Mouse (Mus musculus): ENCODE measurements around the gene Ccr10.
"Not testable (repeated sequence)": the region's sequence is repeated elsewhere in the genome, so short reads cannot be mapped to it uniquely, and the experiment has no call there.

Ccr10 gene

GRCm38 (mm10) chr11:101162772-101163171 is 12.5 kb downstream of the Ccr10 start:
- in situ Hi-C loops (cut with MboI; ENCODE audit: unreplicated experiment in 2 of 2) = no loop called here

- in situ Hi-C loops (cut with MboI; ENCODE audit: unreplicated experiment in 2 of 2) = no loop called here
These were observed 12.9 kb downstream of the Ccr10 start for GRCm38 (mm10) chr11:101162301-101162700.

DNA sequence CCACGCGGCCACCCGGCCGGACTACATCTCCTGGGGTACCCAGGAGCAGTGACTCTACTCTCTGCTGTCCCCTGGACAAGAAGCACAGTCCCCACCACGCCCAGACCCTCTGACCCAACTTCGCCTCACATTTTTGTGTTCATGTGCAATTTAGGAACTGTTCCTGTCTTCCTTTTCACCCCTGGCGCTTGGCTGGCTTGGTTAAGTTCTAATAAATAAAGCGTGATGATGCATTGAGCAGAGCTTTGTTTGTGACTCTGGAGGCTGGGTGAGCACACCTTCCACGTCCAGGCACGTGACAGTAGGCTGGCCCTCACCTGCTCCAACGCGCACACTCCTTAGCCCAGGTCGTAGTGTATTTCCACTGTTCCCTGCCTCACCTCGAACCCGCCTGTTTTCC is 13.7 kb downstream of the Ccr10 start:
- in situ Hi-C loops (cut with MboI; ENCODE audit: unreplicated experiment in 2 of 2) = no loop called here

DNA sequence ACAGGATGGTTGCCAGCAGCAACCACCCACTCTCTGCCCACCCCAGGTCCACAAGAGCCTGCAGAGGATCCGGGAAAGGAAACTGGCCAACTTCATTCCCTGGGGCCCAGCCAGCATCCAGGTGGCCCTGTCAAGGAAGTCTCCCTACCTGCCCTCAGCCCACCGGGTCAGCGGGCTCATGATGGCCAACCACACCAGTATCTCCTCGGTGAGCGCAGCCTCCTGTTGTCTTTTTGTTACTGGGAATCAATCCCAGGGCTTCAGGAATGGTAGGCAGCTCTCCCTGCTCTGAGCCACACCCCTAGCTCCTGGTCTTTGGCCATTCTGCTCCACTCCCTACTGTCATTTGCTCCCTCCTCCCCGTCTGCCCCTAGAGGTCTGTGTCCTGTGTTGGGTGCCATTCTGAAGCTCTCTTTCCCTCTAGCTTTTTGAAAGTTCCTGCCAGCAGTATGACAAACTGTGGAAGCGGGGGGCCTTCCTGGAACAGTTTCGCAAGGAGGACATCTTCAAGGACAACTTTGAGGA is 14.2 kb downstream of the Ccr10 start:
- in situ Hi-C loops (cut with MboI; ENCODE audit: unreplicated experiment in 2 of 2) = not testable (repeated sequence)

DNA sequence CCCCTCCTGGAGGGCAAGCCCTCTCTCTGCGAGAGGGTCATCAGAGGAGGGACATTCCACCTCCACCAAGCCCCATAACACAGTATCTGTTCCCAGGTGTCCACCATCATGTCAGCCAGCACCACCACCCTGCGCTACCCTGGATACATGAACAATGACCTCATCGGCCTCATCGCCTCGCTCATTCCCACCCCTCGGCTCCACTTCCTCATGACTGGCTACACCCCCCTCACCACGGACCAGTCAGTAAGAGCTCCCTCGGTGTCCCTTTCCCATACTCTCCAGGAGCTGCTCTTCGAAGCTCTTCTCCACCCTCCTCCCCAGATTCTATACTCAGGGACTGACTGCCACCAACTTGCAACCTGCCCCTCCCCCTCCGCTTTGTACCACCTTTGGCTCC is 15.1 kb downstream of the Ccr10 start:
- in situ Hi-C loops (cut with MboI; ENCODE audit: unreplicated experiment in 2 of 2) = not testable (repeated sequence)

- in situ Hi-C loops (cut with MboI; ENCODE audit: unreplicated experiment in 2 of 2) = no loop called here
These were observed 19.4 kb downstream of the Ccr10 start, which contains the start of gene Tubg2 for GRCm38 (mm10) chr11:101155728-101156371. Tubg2 (plus strand) TSS chr11:101155907.

DNA sequence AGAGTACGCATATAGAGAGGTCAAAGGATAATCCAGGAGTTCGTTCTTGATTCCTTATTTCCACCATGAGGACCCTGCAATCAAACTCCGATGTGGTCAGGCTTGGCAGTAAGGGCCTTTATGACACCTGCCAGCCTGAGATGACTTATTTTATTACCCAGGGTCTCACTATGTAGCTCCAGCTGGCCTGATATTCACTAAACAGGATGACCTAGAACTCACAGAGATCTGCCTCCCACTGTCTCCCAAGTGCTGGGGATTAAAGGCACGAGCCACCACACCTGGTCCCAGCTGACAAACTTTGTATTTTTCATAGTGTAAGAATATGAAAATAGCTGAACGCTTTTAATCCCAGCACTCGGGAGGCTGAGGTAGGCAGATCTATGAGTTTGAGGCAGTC is 20.1 kb downstream of the Ccr10 start:
- in situ Hi-C loops (cut with MboI; ENCODE audit: unreplicated experiment in 2 of 2) = no loop called here

DNA sequence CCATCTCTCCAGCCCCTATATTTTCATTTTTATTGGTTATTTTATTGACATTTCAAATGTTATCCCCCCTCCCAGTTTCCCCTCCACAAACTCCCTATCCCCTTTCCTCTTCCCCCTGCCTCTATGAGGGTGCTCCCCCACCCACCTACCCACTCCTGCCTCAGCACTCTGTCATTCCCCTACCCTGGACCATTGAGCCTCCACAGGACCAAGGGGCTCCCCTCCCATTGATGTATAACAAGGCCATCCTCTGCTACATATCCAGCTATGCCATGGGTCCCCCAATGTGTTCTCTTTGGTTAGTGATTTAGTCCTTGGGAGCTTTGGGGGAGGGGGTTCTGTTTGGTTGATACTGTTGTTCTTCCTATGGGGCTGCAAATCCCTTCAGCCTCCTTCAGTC is 20.6 kb downstream of the Ccr10 start:
- in situ Hi-C loops (cut with MboI; ENCODE audit: unreplicated experiment in 2 of 2) = no loop called here

GRCm38 (mm10) chr11:101152825-101153224 is 22.4 kb downstream of the Ccr10 start:
- in situ Hi-C loops (cut with MboI; ENCODE audit: unreplicated experiment in 2 of 2) = no loop called here

DNA sequence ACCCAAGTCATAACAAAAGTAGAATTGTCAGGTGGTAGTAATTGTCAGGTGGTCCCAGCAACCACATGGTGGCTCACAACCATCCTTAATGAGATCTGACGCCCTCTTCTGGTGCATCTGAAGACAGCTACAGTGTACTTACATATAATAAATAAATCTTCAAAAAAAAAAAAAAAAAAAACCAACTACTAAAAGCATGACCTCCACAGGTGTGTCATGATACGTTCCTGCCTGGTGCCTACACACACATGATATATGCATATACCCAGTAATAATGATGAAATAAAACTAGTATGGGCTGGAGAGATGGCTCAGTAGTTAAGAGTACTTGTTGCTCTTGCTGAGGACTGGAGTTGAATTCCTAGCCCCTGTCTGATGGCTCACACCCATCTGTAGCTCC is 24.2 kb downstream of the Ccr10 start:
- in situ Hi-C loops (cut with MboI; ENCODE audit: unreplicated experiment in 2 of 2) = no loop called here

- in situ Hi-C loops (cut with MboI; ENCODE audit: unreplicated experiment in 2 of 2) = no loop called here
These were observed 25.8 kb downstream of the Ccr10 start for GRCm38 (mm10) chr11:101149178-101150105.

DNA sequence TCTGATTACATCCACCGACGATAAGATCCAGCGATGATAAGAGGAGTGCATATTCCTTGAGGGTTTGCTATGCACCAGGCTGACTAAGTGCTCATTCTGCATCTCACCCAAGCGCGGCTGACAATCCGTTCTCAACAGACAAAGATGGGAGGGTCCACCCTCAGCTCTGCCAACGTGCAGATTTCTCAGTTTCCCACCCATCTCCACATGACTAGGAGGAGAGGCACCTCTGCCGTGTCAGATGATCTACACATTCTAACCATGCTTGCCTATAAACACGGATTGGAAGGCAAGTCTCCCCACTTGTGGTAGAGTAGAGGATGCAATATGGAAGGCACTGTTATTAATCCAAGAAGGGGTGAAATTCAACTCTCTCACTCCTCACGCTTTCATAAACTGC is 26.5 kb downstream of the Ccr10 start:
- in situ Hi-C loops (cut with MboI; ENCODE audit: unreplicated experiment in 2 of 2) = no loop called here

- in situ Hi-C loops (cut with MboI; ENCODE audit: unreplicated experiment in 2 of 2) = no loop called here
These were observed 28.9 kb downstream of the Ccr10 start for GRCm38 (mm10) chr11:101146377-101146776.

DNA sequence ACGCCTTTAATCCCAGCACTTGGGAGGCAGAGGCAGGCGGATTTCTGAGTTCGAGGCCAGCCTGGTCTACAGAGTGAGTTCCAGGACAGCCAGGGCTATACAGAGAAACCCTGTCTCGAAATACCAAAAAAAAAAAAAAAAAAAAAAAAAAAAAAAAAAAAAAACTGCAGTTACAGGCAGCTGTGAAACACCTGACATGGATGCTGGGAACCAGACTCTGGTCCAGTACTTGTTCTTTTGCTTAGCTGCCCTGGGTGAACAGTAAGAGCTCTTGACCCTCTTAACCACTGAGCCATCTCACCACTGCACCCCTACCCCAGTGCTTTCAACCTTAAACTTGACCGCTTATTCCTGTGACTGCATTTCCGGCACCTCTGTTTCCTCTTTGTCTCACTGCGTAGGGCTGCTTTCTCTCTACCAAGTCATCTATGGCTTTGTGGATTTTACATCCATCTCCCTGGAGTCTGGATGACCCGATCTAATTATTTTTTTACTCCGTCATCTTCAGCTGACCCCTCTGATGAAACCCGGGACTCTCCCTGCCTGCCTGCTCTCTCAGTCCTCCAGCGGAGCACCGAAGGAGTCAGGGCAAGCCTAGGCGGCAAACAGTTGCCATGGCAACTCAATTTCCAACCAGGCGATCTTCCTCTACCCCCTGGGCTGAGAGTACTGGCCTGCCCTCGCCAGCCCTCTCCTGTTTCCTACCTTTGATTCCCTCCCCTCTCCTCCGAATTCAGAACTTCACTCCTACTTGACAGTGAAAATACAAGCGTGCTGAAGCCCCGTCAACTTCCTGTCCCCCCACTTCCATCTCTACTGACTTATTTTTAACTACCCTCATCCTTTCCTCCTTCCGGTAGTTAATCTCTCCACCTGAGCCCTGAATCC is 31.7 kb downstream of the Ccr10 start:
- in situ Hi-C loops (cut with MboI; ENCODE audit: unreplicated experiment in 2 of 2) = no loop called here

GRCm38 (mm10) chr11:101142215-101142967 is 32.9 kb downstream of the Ccr10 start:
- in situ Hi-C loops (cut with MboI; ENCODE audit: unreplicated experiment in 2 of 2) = no loop called here

DNA sequence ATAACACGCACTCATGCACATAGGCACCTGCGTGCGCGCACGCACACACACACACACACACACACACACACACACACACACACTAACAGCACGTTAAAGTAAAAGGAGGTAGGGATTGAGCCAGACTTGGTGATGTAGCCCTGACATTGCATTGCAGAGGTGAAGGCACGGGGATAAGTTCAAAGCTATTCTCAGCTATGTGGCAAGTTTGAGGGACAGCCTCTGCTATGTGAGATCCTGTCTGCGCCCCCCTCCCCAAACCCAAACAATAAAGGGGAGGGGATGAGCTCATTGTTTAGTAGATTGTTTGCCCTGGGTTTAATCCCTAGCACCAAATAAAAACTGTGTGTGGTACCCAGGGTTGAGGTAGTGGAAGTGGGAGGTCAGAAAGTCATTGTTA is 34.2 kb downstream of the Ccr10 start:
- in situ Hi-C loops (cut with MboI; ENCODE audit: unreplicated experiment in 2 of 2) = no loop called here

- in situ Hi-C loops (cut with MboI; ENCODE audit: unreplicated experiment in 2 of 2) = no loop called here
These were observed 35.0 kb downstream of the Ccr10 start for GRCm38 (mm10) chr11:101140164-101140819.

- in situ Hi-C loops (cut with MboI; ENCODE audit: unreplicated experiment in 2 of 2) = no loop called here
These were observed 36.6 kb downstream of the Ccr10 start for GRCm38 (mm10) chr11:101138536-101139181.

GRCm38 (mm10) chr11:101137000-101137399 is 38.2 kb downstream of the Ccr10 start:
- in situ Hi-C loops (cut with MboI; ENCODE audit: unreplicated experiment in 2 of 2) = no loop called here
